Mouse (Mus musculus) cerebellum, adult 2 months (tissue): Measurements from ENCODE around the gene F830045P16Rik. TPM values are rescaled to one million over a fixed set of nuclear protein-coding genes. Genes with fewer than 3 reads are reported as not detected.

ENCODE experiments used
- DNase-seq, 2 experiments: peaks; one replicate each; pipeline ENCODE4 v3.0.0; 2021
- H3K27ac ChIP-seq: fragments of 200-500 bp; 2 replicates; pipeline ENCODE4 v1.5.1; 2012; ENCODE audit warnings: low read length, control low read depth, inconsistent platforms; ENCODE audit not compliant: insufficient read depth
- H3K27me3 ChIP-seq: fragments of 200-500 bp; 2 replicates; pipeline ENCODE4 v1.6.1; 2012; ENCODE audit warnings: inconsistent platforms, mild to moderate bottlenecking, low read length, moderate library complexity; ENCODE audit not compliant: control insufficient read depth, insufficient read depth
- H3K4me1 ChIP-seq: fragments of 200-500 bp; 2 replicates; pipeline ENCODE4 v1.6.1; 2011; ENCODE audit warnings: low read length; ENCODE audit not compliant: control insufficient read depth, insufficient read depth
- H3K4me3 ChIP-seq: fragments of 200-500 bp; replicated peaks from 2 replicates; pipeline ENCODE3; 2011; ENCODE audit warnings: mild to moderate bottlenecking, low read depth, low read length, control low read depth; ENCODE audit not compliant: insufficient read depth
- CTCF ChIP-seq: fragments of 200-500 bp; IDR thresholded peaks from 2 replicates; pipeline ENCODE4 v1.5.1; 2011; ENCODE audit warnings: low read depth, mild to moderate bottlenecking, control low read depth, low read length, moderate library complexity, borderline replicate concordance; ENCODE audit not compliant: insufficient read depth
- POLR2A ChIP-seq: fragments of 200-500 bp; IDR thresholded peaks from 2 replicates; pipeline ENCODE4 v1.6.1; 2011; ENCODE audit warnings: low read length, control low read depth, borderline replicate concordance; ENCODE audit not compliant: insufficient read depth
- WGBS: fragments of 180-500 bp; shearing (Covaris S2); methylation state at CpG from one replicate; pipeline ENCODE4 v1.1.7; 2018; 5-methylcytosine and 5-hydroxymethylcytosine counted together
- polyA plus RNA-seq: library from polyadenylated mRNA; depleted of rRNA; stranded (reverse); fragments of >200 nt; gene quantifications from 2 replicates; pipeline ENCODE4 v1.2.3, GENCODE M21; 2012

Gene F830045P16Rik
- polyA plus RNA-seq, 1 experiment, result 0.15 TPM

- 99% methylated on average over 4 of the region's 4 CpGs for WGBS
- Histone ChIP-seq H3K4me1 (peaks cover 15% of the 10 kb centered on the region), H3K27me3 (no peaks in the 10 kb centered on the region), H3K4me3 (no peak overlapping the region), H3K27ac (no peak overlapping the region)
- DNase-seq, result no peak
- no peak for TF ChIP-seq POLR2A
Measured at GRCm38 (mm10) chr2:129575113-129575512, 38.7 kb upstream of the F830045P16Rik start.

DNA sequence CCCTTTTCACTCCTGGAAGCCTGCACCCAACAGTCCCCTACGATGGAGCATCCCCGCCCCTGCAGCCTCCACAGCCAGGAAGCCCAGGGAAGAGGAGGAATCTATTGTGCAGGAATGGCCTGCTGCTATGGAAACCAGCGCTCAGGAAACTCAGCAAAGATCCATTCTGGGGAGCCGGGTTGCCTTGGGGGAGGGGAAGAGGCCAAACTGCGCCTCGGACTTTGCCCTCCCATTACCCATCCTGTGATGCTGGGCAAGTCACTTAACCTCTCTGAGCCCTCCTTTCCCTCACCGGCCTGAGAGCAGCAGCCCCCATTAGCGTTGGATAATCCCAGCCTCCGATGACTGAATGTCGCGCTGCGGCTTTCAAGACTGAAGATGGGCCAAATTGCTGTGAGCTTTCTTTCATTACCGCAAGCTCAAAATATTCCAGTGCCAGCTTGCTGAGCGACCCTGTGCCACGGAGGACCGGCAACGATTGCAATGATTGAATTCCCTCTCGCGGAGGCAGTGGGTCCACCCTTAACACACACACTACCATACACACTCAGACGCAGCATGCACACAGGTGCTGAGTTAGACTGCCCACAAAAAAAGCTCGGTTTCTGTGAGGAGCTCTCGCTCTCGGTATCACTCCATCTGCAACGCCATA, 38.1 kb upstream of the F830045P16Rik start:
- H3K27ac ChIP-seq, result no peak overlapping the region
- H3K4me1 ChIP-seq, result peaks cover 15% of the 10 kb centered on the region
- H3K27me3 ChIP-seq, result no peaks in the 10 kb centered on the region; the same call in 1 of the 2 replicates
- peak; percentile 51 to 55 for DNase-seq
- TF ChIP-seq POLR2A (no peak), CTCF (no peak)
- 37% methylated on average over 24 of the region's 24 CpGs for WGBS
- H3K4me3 ChIP-seq, result peak overlapping the region; percentile 29

DNA sequence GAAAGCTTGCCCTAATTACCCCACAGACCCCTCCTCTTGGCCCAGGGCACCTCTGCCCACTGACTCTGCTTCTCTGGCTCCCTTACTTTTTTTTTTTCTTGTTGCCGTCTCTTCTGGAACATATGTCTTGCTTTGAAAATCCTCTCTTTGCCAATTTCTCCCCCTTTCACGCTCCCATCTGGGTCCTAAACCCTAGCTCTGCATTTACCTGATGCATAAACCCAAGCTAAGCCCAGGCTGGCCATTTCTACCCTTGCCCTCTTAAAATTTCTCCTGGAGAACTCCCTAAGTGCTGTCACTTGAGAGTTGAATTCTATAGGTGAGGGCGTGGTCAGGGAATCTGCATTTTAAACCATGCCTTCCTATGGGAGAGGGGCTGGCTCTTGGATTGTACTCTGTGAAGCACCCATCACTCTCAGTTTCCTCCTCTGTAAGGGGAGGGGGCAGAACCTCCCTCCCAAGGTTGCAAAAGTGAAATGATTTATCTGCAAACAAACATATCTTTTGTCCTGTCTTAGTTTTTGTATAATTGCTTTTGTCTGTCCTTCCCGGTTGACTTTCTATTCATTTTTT, 37.4 kb upstream of the F830045P16Rik start:
- no peak overlapping the region for H3K4me3 ChIP-seq
- no peaks in the 10 kb centered on the region; the same call in 1 of the 2 replicates for H3K27me3 ChIP-seq
- no peak for DNase-seq
- TF ChIP-seq CTCF (no peak), POLR2A (no peak)
- 68% methylated on average over 4 of the region's 4 CpGs for WGBS
- peaks cover 15% of the 10 kb centered on the region for H3K4me1 ChIP-seq
- no peak overlapping the region for H3K27ac ChIP-seq

DNA sequence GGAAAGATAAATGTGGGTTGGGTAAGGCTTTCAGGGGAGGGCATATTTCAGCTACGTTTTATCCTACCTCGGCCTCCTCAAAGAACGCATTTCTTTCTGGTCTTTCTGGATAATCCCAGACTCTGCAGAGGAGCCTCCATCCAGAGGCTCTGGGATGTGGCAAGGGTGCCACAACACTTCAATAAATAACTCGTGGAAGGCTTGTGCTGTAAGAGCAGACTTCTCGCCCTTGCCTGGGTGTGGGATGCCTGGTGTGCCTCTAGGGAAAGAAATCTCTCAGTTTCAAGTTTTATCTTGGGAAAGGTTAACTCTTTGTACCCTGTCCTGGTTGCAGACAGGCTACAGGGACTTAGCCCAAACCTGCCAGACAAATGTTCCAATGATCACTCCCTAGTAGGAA, 33.2 kb upstream of the F830045P16Rik start:
- Histone ChIP-seq H3K27me3 (no peaks in the 10 kb centered on the region; the same call in 1 of the 2 replicates), H3K27ac (no peak overlapping the region), H3K4me3 (no peak overlapping the region), H3K4me1 (peaks cover 4% of the 10 kb centered on the region; the same call in 1 of the 2 replicates)
- no peak for TF ChIP-seq CTCF
- TF ChIP-seq POLR2A, result no peak
- DNase-seq, result no peak
- 96% methylated on average over 5 of the region's 5 CpGs for WGBS

DNA sequence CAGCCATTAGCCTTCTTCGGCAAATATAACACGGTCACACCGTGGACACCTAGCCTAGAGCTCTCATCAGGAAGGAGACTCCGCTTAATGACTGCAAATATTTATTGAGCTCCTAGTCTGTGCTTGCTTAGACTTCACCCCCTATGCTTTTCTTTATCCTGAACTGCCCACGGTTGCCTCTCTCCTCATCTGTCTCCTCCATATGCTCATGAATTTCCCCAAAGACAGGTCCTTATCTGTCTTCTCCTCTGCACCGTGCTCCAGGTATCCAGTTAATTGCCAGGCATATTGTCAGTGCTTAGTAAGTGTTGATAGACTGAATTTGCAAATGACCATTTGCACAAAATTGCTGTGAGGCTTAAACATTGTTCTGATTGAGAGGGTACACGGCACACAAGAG, 32.7 kb upstream of the F830045P16Rik start:
- DNase-seq, result no peak
- WGBS, result 85% methylated on average over 7 of the region's 7 CpGs
- no peak overlapping the region for H3K27ac ChIP-seq
- H3K4me1 ChIP-seq, result peaks cover under 1% of the 10 kb centered on the region; the same call in 1 of the 2 replicates
- H3K4me3 ChIP-seq, result no peak overlapping the region
- TF ChIP-seq POLR2A (no peak), CTCF (no peak)
- no peaks in the 10 kb centered on the region; the same call in 1 of the 2 replicates for H3K27me3 ChIP-seq

GRCm38 (mm10) chr2:129563944-129564709, 27.7 kb upstream of the F830045P16Rik start:
- H3K4me1 ChIP-seq, result peaks cover 3% of the 10 kb centered on the region
- H3K4me3 ChIP-seq, result no peak overlapping the region
- no peaks in the 10 kb centered on the region for H3K27me3 ChIP-seq
- DNase-seq, result no peak
- no peak overlapping the region for H3K27ac ChIP-seq
- no peak for TF ChIP-seq POLR2A
- TF ChIP-seq CTCF, result no peak
- 83% methylated on average over 5 of the region's 5 CpGs for WGBS

DNA sequence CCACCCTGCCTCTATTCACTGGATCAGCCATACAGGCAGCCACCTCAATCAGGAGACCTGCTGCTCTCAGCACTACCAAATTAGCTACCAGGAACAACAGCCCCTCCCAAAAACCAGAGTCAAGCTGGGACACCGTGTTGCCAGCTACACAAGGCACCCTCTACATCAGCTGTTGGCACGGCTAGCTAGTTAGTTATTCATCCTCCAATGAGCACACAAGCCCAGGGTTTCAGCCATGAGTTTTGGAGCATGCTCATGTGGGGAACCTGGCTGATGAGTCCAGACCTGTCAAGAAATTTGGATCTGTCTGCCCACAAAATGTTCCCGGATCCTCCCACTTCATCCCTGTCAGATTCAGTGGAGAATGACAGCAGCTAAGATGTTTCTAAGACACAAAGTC, 25.4 kb upstream of the F830045P16Rik start:
- 8% methylated on average over 3 of the region's 3 CpGs for WGBS
- TF ChIP-seq CTCF (no peak), POLR2A (no peak)
- no peak for DNase-seq

More for the DNA sequence above, 25.4 kb upstream of the F830045P16Rik start:
- Histone ChIP-seq H3K27ac (no peak overlapping the region), H3K27me3 (no peaks in the 10 kb centered on the region), H3K4me1 (peaks cover 3% of the 10 kb centered on the region), H3K4me3 (no peak overlapping the region)
